Mouse (Mus musculus) hindbrain, embryonic 16.5 days (tissue): ENCODE measurements around the gene Rab43. TPM values are rescaled to one million over a fixed set of nuclear protein-coding genes. Genes with fewer than 3 reads are reported as not detected.

Experiments
- ATAC-seq: fragments of 200-750 bp; cut with Nextera tagmentation; 2 replicates; pipeline ENCODE4 v1.8.0; 2017; ENCODE audit warnings: moderate TSS enrichment, moderate library complexity
- H3K27ac ChIP-seq: fragments of 300-500 bp; sonication (generic); 2 replicates; pipeline ENCODE4 v1.5.1; 2014; ENCODE audit warnings: low read depth, mild to moderate bottlenecking, control low read depth, low read length, moderate library complexity
- H3K27me3 ChIP-seq: fragments of 300-500 bp; sonication (generic); replicated peaks from 2 replicates; pipeline ENCODE4 v1.6.1; 2014; ENCODE audit warnings: low read length; ENCODE audit not compliant: control insufficient read depth, insufficient read depth
- H3K36me3 ChIP-seq: fragments of 300-500 bp; sonication (generic); 2 replicates; pipeline ENCODE4 v1.6.1; 2014; ENCODE audit warnings: mild to moderate bottlenecking, low read length, moderate library complexity, mixed read lengths; ENCODE audit not compliant: control insufficient read depth, insufficient read depth
- H3K4me1 ChIP-seq: fragments of 300-500 bp; sonication (generic); 2 replicates; pipeline ENCODE4 v1.6.1; 2014; ENCODE audit warnings: low read depth, low read length; ENCODE audit not compliant: control insufficient read depth, insufficient read depth
- H3K4me2 ChIP-seq: fragments of 300-500 bp; sonication (generic); 2 replicates; pipeline ENCODE4 v1.6.1; 2014; ENCODE audit warnings: mild to moderate bottlenecking, low read length, control low read depth, moderate library complexity
- H3K4me3 ChIP-seq: fragments of 300-500 bp; sonication (generic); 2 replicates; pipeline ENCODE4 v1.5.1; 2014; ENCODE audit warnings: mild to moderate bottlenecking, low read length, control low read depth, moderate library complexity
- H3K9ac ChIP-seq: fragments of 300-500 bp; sonication (generic); 2 replicates; pipeline ENCODE4 v1.6.1; 2014; ENCODE audit warnings: low read depth, mild to moderate bottlenecking, control low read depth, low read length, moderate library complexity
- H3K9me3 ChIP-seq: fragments of 300-500 bp; sonication (generic); 2 replicates; pipeline ENCODE4 v1.6.1; 2014; ENCODE audit warnings: mild to moderate bottlenecking, low read length, moderate library complexity; ENCODE audit not compliant: control insufficient read depth
- WGBS: fragments of 180-500 bp; shearing (Covaris S2); extraction: QIAGEN DNeasy Blood & Tissue Kit; methylation state at CpG from one replicate; pipeline ENCODE4 v1.1.7; 2014; 5-methylcytosine and 5-hydroxymethylcytosine counted together
- polyA plus RNA-seq: library from polyadenylated mRNA; unstranded; fragments of >200 nt; fragmentation: Nextera tagmentation; extraction: Ambion mirVana; gene quantifications from 2 replicates; pipeline ENCODE4 v1.2.1, GENCODE M21; 2015

The Rab43 gene
- polyA plus RNA-seq, 1 experiment from 2014 or later: 9.4 TPM

DNA sequence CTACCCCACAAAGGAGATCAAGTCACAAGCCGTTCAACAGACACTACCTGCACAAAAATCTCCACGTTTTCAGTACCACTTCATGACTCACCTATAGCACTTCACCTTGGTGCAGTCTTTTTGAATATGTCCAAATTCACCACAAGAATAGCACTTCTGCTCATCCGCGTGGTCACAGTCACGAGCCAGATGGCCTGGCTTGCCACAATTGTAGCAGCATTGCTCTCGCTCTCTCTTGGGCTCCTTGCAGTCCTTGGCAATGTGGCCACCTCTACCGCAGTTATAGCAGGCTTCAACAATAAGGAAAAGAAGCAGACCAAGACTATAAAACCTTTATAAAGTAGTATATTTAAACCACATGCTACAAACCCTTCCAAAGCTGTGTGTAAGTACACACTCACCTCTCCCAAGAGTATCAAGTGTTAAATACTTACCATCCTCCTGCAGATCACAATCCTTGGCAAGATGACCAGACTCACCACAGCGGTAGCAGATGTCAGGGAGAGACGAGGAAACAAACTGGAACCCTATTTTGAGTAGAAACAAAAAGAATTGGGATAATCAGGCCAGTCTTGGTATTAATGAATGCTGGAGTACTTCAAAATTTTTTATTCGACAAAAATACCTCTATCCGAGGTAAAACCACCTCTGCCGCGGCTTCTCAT, 33.2 kb upstream of the Rab43 start:
- peaks cover 30% of the 10 kb centered on the region for H3K36me3 ChIP-seq
- no peaks in the 10 kb centered on the region for H3K9me3 ChIP-seq
- 93% methylated on average over 13 of the region's 13 CpGs for WGBS
- H3K4me3 ChIP-seq: no peak overlapping the region
- no peaks in the 10 kb centered on the region for H3K27me3 ChIP-seq
- H3K9ac ChIP-seq: no peak overlapping the region
- H3K4me1 ChIP-seq: peaks cover 22% of the 10 kb centered on the region
- H3K27ac ChIP-seq: no peak overlapping the region
- H3K4me2 ChIP-seq: no peak overlapping the region
- ATAC-seq: no peak

DNA sequence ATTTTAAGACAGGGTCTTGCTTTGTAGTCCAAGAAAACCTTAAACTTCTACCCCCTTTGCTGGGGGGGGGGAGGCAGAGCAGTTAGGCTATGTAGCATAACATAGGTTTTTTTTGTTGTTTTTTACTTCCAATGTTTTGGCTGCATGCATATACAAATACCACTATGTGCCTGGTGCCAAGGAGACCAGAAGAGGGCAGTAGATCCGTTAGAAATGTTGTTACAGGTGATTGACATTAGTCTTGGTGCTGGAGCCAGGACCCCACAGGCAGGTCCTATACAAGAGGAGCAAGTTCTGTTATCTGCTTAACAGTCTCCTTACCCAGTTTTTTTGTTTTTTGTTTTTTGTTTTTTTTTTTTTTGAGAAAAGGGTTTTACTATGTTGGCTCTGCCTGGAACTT, 30.3 kb upstream of the Rab43 start:
- Histone ChIP-seq H3K36me3 (peaks cover 30% of the 10 kb centered on the region), H3K9ac (no peak overlapping the region), H3K27ac (no peak overlapping the region), H3K4me1 (peaks cover 12% of the 10 kb centered on the region), H3K4me2 (no peak overlapping the region), H3K4me3 (no peak overlapping the region), H3K27me3 (no peaks in the 10 kb centered on the region), H3K9me3 (no peaks in the 10 kb centered on the region)
- 22% methylated on average over 1 of the region's 1 CpGs for WGBS
- ATAC-seq: no peak

DNA sequence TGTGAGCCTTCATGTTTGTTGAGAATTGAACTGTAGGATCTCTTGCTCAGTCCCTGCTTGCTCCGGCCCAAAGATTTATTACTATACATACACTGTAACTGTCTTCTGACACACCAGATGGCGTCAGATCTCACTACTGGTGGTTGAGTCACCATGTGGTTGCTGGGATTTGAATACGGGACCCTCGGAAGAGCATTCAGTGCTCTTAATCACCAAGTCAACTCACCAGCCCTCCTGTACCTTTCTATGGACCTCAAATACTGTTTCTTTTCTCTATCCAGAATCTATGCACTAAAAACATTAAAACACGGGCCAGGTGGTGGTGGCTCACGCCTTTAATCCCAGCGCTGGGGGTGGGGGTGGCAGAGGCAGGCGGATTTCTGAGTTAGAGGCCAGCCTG, 29.7 kb upstream of the Rab43 start:
- Histone ChIP-seq H3K4me2 (no peak overlapping the region), H3K27ac (no peak overlapping the region), H3K27me3 (no peaks in the 10 kb centered on the region), H3K9me3 (no peaks in the 10 kb centered on the region), H3K4me3 (no peak overlapping the region), H3K9ac (no peak overlapping the region), H3K4me1 (peaks cover 10% of the 10 kb centered on the region), H3K36me3 (peaks cover 30% of the 10 kb centered on the region)
- WGBS: 80% methylated on average over 8 of the region's 8 CpGs
- ATAC-seq: no peak

DNA sequence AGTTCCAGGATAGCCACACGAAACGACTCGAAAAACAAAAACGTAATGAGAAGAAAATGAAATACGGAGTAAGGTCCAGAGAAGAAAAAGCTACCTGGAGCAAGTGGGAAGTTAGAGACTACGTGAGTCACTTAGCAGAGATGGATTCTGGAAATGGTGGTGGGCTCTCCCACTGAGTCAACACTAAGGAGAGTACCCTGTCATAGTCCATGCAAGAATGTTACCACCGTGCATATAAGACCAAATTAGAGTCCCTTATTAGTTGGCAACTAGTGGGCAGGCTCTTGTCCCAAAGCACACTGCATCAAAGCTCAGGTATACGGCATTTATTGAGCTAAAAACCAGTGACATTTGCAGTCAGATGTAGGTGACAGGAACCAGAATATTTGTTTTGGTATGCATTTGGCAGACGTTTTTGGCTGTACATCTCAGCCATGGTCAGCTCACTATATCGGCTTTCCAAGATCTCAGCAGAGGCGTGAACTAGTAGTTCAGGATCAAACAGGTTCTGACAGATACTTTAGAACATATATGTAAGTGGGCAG, 27.9 kb upstream of the Rab43 start:
- no peak overlapping the region for H3K27ac ChIP-seq
- no peak for ATAC-seq
- WGBS: 64% methylated on average over 11 of the region's 11 CpGs
- H3K27me3 ChIP-seq: no peaks in the 10 kb centered on the region
- no peak overlapping the region for H3K4me3 ChIP-seq
- H3K36me3 ChIP-seq: peaks cover 25% of the 10 kb centered on the region
- no peaks in the 10 kb centered on the region for H3K9me3 ChIP-seq
- no peak overlapping the region for H3K9ac ChIP-seq
- H3K4me2 ChIP-seq: no peak overlapping the region
- peaks cover 10% of the 10 kb centered on the region for H3K4me1 ChIP-seq

DNA sequence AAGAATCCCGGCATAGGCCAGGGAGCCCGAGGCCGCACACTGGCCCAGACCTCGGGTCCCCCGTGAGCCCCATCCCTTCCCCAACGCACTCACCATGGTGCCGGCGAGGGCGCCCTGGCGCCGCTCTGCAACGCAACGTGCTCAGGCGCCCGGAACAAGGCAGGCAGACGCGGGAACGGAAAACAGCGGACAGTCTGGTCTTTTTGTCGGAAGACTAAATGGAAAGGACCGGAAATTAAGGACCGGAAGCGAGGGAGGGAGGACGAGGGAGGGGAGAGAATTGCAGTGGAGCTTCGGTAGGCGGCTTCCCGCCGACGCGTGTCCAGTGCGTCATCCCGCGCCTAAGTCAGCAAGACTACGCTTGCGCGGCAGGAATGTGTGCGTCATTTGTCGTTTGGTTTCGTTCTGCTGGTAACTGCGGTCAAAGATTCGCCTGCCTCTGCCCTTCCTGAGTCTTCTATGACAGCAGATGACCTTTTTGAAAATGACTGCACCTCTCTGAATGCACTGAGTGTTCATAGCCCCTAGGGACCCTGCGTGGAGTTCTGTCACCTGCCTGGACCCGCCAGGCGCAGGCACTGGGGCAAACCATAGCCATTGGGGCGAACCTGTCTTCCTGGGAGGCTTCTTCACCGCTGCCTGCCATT, 26.7 kb upstream of the Rab43 start, which contains the start of gene Isy1:
Isy1 (minus strand) TSS at position 248 of the 647 bp plus-strand sequence.
- peak; percentile 98 for ATAC-seq
- H3K27ac ChIP-seq: peak within 1 kb of the TSS; percentile 94
- H3K9ac ChIP-seq: peak within 1 kb of the TSS; percentile 97

DNA sequence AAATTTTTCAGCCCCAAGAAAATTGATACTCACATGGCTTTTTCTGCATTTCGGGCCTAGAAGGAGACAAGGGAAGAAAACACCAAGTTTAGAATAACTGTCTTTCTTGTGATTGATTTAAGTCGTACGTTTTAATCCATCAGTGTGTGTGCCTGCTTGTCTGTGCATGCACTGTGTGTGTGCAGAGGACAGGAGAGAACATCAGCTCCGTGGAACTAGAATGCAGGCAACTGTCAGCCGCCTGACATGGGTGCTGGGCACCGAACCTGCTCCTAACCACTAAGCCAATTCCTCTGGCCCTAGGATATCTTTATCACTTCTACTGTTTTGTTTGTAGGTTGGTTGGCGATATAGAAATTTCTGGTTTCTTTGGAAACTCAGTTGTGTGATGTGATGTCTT, 23.7 kb upstream of the Rab43 start, which contains the start of gene Gm45140:
Gm45140 (minus strand) TSS at position 101 of the 400 bp plus-strand sequence.
- no peaks in the 10 kb centered on the region for H3K9me3 ChIP-seq
- H3K9ac ChIP-seq: no peak within 1 kb of the TSS
- no peak within 1 kb of the TSS for H3K4me3 ChIP-seq
- peaks cover 12% of the 10 kb centered on the region for H3K36me3 ChIP-seq
- H3K4me1 ChIP-seq: peaks cover 10% of the 10 kb centered on the region
- 99% methylated on average over 7 of the region's 7 CpGs for WGBS
- no peaks in the 10 kb centered on the region for H3K27me3 ChIP-seq
- H3K27ac ChIP-seq: no peak within 1 kb of the TSS
- ATAC-seq: no peak
- H3K4me2 ChIP-seq: no peak within 1 kb of the TSS

More for the DNA sequence above, 26.7 kb upstream of the Rab43 start, which contains the start of gene Isy1:
- peaks cover 16% of the 10 kb centered on the region for H3K36me3 ChIP-seq
- under 1% methylated on average over 46 of the region's 46 CpGs for WGBS
- peak within 1 kb of the TSS; percentile 95 for H3K4me2 ChIP-seq
- peaks cover 10% of the 10 kb centered on the region for H3K4me1 ChIP-seq
- H3K27me3 ChIP-seq: no peaks in the 10 kb centered on the region
- H3K9me3 ChIP-seq: no peaks in the 10 kb centered on the region
- H3K4me3 ChIP-seq: peak within 1 kb of the TSS; percentile 93

DNA sequence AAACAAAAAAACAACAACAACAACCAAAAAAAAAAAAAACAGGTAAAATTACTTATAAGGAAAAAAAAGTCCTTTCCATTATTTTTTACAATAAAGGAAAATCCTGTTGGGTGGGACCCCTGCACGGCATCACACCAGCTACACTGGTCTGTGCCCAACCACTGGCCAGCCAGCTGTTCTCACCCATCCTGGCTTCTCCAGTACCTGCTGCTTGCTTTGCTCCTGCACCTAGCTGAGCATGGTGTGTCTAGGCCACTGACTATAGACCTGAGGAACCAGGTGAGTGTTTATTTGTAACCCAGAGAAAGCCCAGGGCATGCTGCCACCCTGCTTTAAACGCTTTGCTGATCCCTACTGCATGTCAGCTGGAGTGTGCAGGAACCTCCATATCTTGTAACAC, 8.4 kb upstream of the Rab43 start:
- Histone ChIP-seq H3K9me3 (no peaks in the 10 kb centered on the region), H3K27ac (no peak overlapping the region), H3K4me2 (no peak overlapping the region), H3K27me3 (no peaks in the 10 kb centered on the region), H3K4me3 (no peak overlapping the region), H3K36me3 (peaks cover 53% of the 10 kb centered on the region), H3K4me1 (no peaks in the 10 kb centered on the region), H3K9ac (no peak overlapping the region)
- 100% methylated on average over 2 of the region's 2 CpGs for WGBS
- ATAC-seq: no peak

DNA sequence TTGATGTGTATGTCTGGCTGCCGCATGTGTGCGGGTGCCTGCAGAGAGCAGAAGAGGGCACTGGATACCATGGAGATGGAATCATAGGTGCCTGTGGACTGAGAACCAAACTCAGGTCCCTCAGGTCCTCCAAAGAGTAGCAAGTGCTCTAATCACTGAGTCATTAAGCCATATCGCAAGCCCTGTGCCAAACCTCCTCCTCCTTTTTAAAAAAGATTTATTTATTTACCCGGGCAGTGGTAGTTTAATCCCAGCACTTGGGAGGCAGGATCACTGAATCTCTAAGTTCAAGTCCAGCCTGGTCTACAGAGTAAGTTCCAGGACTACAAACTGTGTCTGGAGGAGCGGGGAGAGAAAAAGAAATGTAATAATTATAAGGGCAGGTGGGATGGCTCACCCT, 2.5 kb upstream of the Rab43 start:
- Histone ChIP-seq H3K36me3 (peaks cover 20% of the 10 kb centered on the region), H3K4me1 (peaks cover 10% of the 10 kb centered on the region), H3K27ac (no peak overlapping the region), H3K27me3 (no peaks in the 10 kb centered on the region), H3K9me3 (no peaks in the 10 kb centered on the region), H3K9ac (no peak overlapping the region), H3K4me3 (no peak overlapping the region), H3K4me2 (no peak overlapping the region)
- no peak for ATAC-seq
- WGBS: 94% methylated on average over 5 of the region's 5 CpGs

DNA sequence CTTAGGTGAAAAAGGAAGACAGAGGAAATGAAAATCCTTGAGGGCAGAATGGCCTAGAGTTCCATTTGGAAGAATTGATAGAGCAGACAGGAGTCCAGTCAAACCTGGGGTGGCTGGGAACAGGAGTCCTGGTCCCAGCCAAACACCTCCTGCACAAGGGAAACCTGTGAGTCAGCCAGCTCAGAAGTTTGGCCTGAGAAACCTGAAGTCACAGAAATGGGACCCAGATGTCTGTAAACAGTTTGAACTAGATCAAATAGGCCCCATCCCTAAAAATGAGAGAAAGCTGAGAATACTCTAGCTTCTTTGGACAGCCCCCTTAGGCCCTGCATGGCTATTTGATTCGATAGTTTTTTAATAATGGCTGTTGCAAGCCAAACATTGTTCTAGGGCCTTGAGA, 692 bp upstream of the Rab43 start:
- no peak overlapping the region for H3K27ac ChIP-seq
- 90% methylated on average over 1 of the region's 1 CpGs for WGBS
- H3K4me2 ChIP-seq: no peak overlapping the region; the same call in 1 of the 2 replicates
- no peak overlapping the region for H3K4me3 ChIP-seq
- H3K9me3 ChIP-seq: no peaks in the 10 kb centered on the region
- H3K9ac ChIP-seq: no peak overlapping the region
- ATAC-seq: no peak
- H3K27me3 ChIP-seq: no peaks in the 10 kb centered on the region
- H3K36me3 ChIP-seq: peaks cover 7% of the 10 kb centered on the region; the same call in 1 of the 2 replicates
- peaks cover 10% of the 10 kb centered on the region for H3K4me1 ChIP-seq
